Mouse (Mus musculus) kidney, adult 2 months (tissue): Measurements from ENCODE around the gene Sult2b1.

Experiments used
- CTCF ChIP-seq: fragments of 200-500 bp; conservative IDR thresholded peaks from 2 replicates; pipeline ENCODE4 v1.5.1; 2011; ENCODE audit warnings: low read depth, mild to moderate bottlenecking, control low read depth, low read length, moderate library complexity, mixed read lengths; ENCODE audit not compliant: insufficient read depth, insufficient read length
- POLR2A ChIP-seq: fragments of 200-500 bp; IDR thresholded peaks from one replicate; pipeline ENCODE4 v1.6.1; 2011; ENCODE audit warnings: low read depth, low read length, control low read depth

DNA sequence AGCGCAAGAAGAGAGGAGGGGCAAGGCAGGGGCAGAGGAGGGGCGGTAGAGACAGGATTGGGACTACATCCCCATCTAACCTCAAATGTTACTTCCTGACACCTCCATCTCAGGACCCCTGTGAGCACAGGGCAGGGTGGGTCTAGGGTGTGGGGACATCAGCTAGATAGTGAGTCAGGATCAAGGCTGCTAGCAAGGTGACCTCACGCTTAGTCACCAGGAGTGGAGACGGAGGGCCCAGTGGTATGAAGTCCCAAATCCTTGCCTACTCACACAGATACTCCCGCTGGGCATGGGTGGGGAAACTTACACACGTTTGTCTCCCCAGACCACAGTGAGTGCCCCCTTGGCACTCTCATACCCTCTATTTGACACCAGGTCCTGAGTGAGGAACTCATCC is 18.1 kb upstream of the Sult2b1 start:
- TF ChIP-seq POLR2A, result no peak
- no peak for TF ChIP-seq CTCF
